Mouse (Mus musculus) thymus, postnatal 25 days (tissue): ENCODE data around the gene Cdhr3.
A peak's percentile ranks its signal among the peaks of the same experiment; 100 is the strongest.

Source experiments
- DNase-seq: peaks from one replicate; pipeline ENCODE4 v3.0.0; 2022

Gene Cdhr3

GRCm38 (mm10) chr12:33092775-33093174, at the start of gene Cdhr3:
Gene Cdhr3, minus strand, starts transcription at chr12:33092875.
- no peak for DNase-seq

DNA sequence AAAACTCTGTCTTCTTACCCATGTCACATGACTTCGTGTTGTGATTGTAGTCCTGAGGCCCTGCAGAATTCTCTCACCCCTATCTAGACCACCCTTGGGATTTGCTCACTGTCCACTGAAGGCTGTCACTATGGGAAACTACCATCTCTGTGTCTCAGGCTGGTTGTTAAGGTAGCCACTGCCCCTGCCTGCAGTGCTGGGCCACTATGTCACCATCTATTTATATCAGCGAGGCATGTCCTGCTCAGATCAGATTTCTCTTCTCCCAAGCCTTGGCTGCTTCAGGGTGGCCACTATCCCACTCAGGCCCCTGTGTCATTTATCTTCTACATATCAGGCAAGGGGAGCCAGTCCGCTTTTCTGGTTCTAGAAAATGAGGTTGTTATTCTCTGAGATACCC, 46.4 kb upstream of the Cdhr3 start:
- DNase-seq = no peak

- no peak for DNase-seq
Observed at GRCm38 (mm10) chr12:33137857-33138256, 45.2 kb upstream of the Cdhr3 start.

- DNase-seq = no peak
Observed at GRCm38 (mm10) chr12:33131796-33132195, 39.1 kb upstream of the Cdhr3 start.

GRCm38 (mm10) chr12:33130401-33130800, 37.7 kb upstream of the Cdhr3 start:
- no peak for DNase-seq

- DNase-seq = no peak
Observed at GRCm38 (mm10) chr12:33129410-33129809, 36.7 kb upstream of the Cdhr3 start.

DNA sequence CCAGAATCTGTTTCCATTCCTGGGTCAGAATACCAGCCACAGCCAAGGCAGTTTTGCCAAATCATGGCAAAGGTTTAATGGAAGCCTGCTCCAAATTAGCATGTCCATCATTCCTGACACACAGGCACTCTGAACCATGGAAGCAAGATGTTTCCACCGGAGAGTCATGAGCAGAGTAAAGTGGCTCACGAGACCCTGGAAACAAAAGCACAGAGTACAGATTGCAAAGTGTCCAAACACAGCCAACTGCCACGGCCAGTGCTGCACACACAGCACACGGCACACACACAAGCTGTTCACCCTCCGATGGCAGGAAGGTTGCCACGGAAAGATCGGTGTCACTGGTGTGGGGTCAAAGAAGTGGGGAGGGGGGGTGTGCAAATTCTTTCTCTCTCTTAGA, 36.0 kb upstream of the Cdhr3 start:
- no peak for DNase-seq

DNA sequence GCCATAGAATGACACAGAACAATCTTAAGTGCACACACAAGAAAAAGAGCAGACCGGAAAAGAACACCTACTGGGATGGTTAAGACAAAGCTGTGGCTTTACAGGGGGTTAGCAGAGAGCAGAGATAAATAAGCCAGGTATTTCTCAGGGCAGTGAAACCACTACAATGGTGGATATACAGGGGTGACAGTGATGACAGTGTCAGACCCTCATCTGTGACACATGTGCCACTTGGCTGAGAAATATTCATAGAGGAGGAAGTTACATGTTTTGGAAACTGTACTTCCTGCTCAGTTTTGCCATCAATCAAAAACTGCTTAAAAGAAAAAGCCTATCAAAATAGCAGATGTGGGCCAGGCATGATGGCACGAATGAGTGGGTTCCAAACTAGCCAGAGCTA, 35.4 kb upstream of the Cdhr3 start:
- DNase-seq = no peak

DNA sequence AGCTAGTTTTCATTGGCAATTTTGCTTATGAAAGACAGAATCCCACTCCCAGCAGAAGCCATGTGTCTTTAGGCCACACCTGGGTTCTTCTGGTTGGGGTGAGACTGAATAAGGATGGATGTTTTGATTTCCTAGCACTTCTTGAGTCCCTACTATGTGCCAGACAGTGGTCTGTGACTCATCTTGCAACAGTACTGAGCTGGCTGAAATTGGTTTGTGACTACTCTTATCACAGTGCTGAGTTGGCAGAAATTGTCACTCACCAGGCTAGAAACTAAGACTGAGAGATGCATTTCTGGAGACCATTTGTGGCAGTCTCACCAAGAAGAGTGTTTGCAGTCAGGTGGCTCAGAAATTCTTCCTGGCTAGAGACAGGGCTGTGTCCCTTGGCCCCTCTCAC, 33.6 kb upstream of the Cdhr3 start:
- DNase-seq = no peak

DNA sequence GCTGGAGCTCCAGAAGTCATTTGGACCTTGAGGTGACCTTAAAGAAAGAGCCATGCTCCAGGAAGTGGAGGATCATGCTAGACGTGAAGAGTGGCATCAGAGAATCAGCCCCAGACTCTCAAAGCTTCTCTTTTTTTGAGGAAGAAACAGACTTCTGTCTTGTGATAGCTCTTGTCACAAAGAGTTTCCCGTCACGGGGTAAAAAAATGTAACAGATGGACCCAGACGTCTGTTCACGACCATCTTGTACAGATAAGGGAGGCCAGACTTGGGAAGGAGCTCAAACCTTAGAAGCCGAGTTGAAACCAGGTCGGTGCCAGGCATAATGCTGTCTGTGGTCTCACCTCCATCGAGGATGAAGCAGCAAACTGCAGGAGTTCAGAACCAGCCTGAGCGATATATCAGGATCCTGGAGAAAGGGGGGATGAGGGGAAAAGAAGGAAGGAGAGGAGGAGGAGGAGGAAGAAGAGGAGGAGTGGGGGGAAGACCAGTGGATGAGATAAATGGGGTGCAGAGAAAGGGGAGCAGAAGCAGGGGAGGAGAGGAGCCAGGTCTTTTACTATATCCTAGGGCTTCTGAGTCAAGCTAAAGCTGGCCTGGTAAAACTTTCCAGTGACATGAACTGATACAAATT, 33.0 kb upstream of the Cdhr3 start:
- no peak for DNase-seq

GRCm38 (mm10) chr12:33118624-33119301, 26.1 kb upstream of the Cdhr3 start:
- DNase-seq = peak; percentile 30

- no peak for DNase-seq
Observed at GRCm38 (mm10) chr12:33110894-33111471, 18.3 kb upstream of the Cdhr3 start.

DNA sequence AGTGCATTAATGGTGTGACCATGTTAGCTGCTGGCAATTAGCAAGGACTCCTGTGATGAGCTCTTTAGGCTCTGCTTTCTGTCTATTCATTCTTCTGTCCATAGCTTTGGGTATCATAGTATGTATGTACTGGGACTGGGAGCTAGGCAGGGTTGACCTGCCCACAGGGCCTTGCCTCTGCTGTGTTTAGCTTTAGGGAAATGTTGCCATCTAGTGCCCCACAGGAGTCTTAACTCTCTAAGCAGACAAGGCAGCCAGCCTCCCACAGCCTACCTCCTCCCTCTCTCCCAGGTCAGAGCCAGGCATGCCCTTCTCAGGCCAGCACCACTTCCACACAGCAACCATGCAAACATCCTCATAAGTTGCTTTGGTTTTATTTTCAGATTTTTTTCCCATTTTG, 16.9 kb upstream of the Cdhr3 start:
- DNase-seq = peak; percentile 9

DNA sequence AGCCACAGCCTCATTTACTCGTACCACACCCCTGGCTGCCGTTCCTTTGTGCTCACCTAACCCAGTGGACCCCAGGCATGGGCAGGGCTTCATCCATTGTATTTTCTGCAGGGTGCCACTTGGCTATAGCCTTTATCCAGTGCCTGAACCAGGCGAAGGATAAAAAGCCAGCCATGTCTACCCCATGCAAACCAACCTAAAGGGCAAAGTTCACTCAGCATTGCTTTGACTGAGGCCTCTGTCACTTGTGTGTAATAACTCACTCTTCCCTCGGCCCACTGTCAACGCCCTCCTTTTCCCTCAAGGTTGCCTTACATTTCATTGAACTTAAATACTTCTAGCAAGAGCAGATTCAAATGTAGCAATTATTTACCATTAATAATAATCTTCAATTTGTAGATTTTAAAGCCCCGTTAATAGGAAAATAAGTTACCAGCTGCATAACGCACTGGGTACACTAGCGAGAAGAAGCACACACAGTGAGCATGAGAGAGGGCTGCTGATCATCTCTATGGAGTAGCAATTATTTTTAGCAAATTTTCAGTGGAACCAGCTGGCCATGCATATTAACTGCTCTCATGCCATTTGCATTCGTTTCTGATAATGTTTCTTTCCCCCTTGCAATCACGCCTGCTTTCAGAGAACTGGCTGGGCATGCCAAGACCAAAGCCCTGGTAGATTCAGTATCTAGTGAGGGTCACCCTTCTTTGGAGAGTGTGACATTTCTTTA, 13.9 kb upstream of the Cdhr3 start:
- no peak for DNase-seq

DNA sequence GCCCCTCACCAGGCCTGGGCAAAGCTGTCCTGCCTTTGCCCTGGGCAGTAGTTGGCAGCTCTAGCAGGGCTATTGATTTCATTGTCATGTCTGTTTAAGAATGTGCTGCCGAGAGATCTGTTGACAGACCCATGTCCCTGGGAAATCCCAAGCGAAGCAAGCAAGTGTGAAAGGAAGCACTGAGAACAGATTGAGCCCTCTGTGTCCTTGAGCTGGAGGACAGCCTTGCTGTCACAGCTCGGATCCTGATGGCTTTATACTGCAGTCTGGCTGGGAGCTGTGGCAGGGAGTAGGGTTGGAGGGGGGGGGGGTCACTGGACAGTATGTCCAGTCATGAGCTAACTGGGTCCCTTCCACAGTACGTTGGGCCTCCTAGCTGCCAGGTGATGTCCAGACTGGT, 13.0 kb upstream of the Cdhr3 start:
- DNase-seq = no peak

GRCm38 (mm10) chr12:33102342-33103115, 9.9 kb upstream of the Cdhr3 start:
- DNase-seq = no peak

DNA sequence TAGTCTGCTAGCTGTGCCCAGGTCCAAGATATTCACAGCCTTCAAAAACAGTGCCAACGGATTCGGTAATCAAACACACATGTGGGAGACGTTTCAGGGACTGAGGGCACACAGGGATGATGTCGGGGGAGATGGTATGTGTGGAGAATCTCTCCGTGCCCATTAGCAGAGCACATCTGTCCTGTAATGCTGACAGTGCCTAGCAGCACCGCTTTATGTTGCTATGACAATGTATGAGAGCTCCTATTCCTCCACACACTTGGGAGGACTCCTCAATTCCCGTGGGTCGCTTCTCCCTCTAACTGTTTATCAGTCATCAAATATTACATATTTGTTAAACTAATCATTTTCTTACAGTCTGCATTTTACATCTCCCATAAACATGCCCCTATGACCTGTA, 9.0 kb upstream of the Cdhr3 start:
- DNase-seq = no peak

DNA sequence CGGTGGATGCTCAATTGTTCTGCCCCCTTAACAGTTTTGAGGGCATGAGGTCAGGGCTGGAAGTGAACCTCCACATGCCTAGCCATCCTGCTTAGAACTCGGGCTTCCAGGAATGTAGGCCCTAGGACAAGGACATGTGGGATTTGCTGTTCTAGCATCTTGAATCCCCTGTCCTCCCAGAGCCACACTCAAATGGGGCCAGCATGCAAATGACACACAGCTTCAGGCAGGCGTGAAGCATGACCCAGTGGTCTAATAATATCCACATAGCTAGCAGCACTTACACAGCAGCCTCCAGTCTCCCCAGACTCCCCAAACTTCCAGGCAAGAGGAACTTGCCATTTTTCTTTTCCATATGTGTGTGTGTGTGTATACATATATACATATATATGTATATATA, 3.3 kb upstream of the Cdhr3 start:
- no peak for DNase-seq

- DNase-seq = no peak
Observed at GRCm38 (mm10) chr12:33092196-33092595, 479 bp downstream of the Cdhr3 start.

DNA sequence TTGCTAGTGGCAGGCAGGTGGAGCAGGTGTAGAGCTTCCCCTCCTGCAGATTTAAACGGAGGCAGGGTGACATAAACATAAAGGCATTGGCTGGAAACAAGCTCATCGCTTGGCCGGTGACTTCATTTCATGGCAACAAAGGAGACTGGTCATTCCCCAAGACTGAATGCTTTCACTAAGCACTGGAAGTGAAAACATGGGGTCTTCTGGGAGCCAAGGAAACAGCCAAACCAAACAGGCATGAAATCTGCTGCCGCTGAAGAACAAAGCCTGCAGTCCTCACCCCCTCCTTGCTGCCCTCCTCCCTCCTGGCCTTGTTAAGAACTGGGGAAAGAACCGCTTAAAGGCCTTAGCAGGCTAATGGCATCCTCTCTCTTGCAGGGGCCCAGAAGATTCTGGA, 6.5 kb downstream of the Cdhr3 start:
- no peak for DNase-seq

DNA sequence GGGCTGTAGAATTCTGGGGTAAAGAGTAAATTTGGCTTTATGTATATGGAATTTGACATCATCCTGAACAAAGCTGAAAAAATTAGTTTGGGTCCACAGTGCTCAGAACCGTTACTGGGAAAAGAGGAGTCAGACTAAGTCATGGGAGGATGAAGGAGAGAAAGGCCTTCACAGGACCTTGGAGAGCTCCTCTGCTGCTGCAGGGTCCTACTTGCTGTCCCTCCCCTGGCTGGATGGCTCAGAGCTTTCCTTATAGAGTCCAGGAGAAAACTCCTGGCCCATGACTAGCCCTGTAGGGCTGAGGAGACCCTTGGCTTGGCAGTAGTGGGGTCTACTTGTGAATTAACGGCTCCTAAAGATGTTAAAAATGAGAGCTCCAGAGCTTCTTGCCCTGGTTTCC, 8.0 kb downstream of the Cdhr3 start:
- no peak for DNase-seq

GRCm38 (mm10) chr12:33083362-33083761, 9.3 kb downstream of the Cdhr3 start:
- no peak for DNase-seq

- DNase-seq = no peak
Observed at GRCm38 (mm10) chr12:33076309-33076708, 16.4 kb downstream of the Cdhr3 start.
